Mouse (Mus musculus) mesoderm, embryonic 11.5 days (tissue): Measurements from ENCODE around the gene Ipo11.

Experiments used
- DNase-seq: peaks from one replicate; pipeline ENCODE4 v3.0.0-alpha.2; 2012; ENCODE audit warnings: low read depth, low spot score

The Ipo11 gene

GRCm38 (mm10) chr13:106904637-106905036 lies 32.1 kb downstream of the Ipo11 start:
- no peak for DNase-seq

GRCm38 (mm10) chr13:106894284-106894683 lies 42.5 kb downstream of the Ipo11 start:
- DNase-seq = no peak

- DNase-seq = no peak
These were observed 43.1 kb downstream of the Ipo11 start for GRCm38 (mm10) chr13:106893701-106894100.

- no peak for DNase-seq
These were observed 43.6 kb downstream of the Ipo11 start for GRCm38 (mm10) chr13:106893196-106893595.

- DNase-seq = no peak
These were observed 49.4 kb downstream of the Ipo11 start for GRCm38 (mm10) chr13:106887364-106887763.

GRCm38 (mm10) chr13:106884249-106884648 lies 52.5 kb downstream of the Ipo11 start:
- DNase-seq = no peak

GRCm38 (mm10) chr13:106876278-106876677 lies 60.5 kb downstream of the Ipo11 start:
- DNase-seq = no peak

- DNase-seq = no peak
These were observed 71.2 kb downstream of the Ipo11 start for GRCm38 (mm10) chr13:106865547-106865946.

GRCm38 (mm10) chr13:106858779-106859178 lies 78.0 kb downstream of the Ipo11 start:
- DNase-seq = no peak

GRCm38 (mm10) chr13:106856556-106856955 lies 80.2 kb downstream of the Ipo11 start:
- DNase-seq = no peak

GRCm38 (mm10) chr13:106847534-106847933 lies 89.2 kb downstream of the Ipo11 start:
- no peak for DNase-seq

- no peak for DNase-seq
These were observed 91.8 kb downstream of the Ipo11 start for GRCm38 (mm10) chr13:106844928-106845327.

GRCm38 (mm10) chr13:106842542-106842941 lies 94.2 kb downstream of the Ipo11 start:
- DNase-seq = no peak

- no peak for DNase-seq
These were observed 98.0 kb downstream of the Ipo11 start for GRCm38 (mm10) chr13:106838778-106839177.

GRCm38 (mm10) chr13:106836527-106836879 lies 100.3 kb downstream of the Ipo11 start:
- DNase-seq = no peak

- peak; percentile 41 for DNase-seq
These were observed 100.8 kb downstream of the Ipo11 start for GRCm38 (mm10) chr13:106835844-106836526.

GRCm38 (mm10) chr13:106830029-106830428 lies 106.7 kb downstream of the Ipo11 start:
- no peak for DNase-seq

- no peak for DNase-seq
These were observed 107.3 kb downstream of the Ipo11 start for GRCm38 (mm10) chr13:106829327-106829997.

- no peak for DNase-seq
These were observed 111.1 kb downstream of the Ipo11 start for GRCm38 (mm10) chr13:106825618-106826017.

GRCm38 (mm10) chr13:106823875-106824191 lies 112.9 kb downstream of the Ipo11 start:
- no peak for DNase-seq

- DNase-seq = no peak
These were observed 113.5 kb downstream of the Ipo11 start for GRCm38 (mm10) chr13:106823121-106823874.

GRCm38 (mm10) chr13:106820149-106820548 lies 116.6 kb downstream of the Ipo11 start:
- no peak for DNase-seq

GRCm38 (mm10) chr13:106819749-106820148 lies 117.0 kb downstream of the Ipo11 start:
- no peak for DNase-seq
